Mouse (Mus musculus) liver, embryonic 16.5 days (tissue): ENCODE results near the gene Chrm3. TPM values are rescaled to one million over a fixed set of nuclear protein-coding genes. Genes with fewer than 3 reads are reported as not detected.

Source experiments
- ATAC-seq: fragments of 200-750 bp; cut with Nextera tagmentation; 2 replicates; pipeline ENCODE4 v1.8.0; 2017; ENCODE audit warnings: low read depth, mild to moderate bottlenecking, moderate number of reproducible peaks, moderate library complexity
- H3K27ac ChIP-seq: fragments of 300-500 bp; sonication (generic); 2 replicates; pipeline ENCODE4 v1.5.1; 2014; ENCODE audit warnings: mild to moderate bottlenecking, low read length
- H3K27me3 ChIP-seq: fragments of 300-500 bp; sonication (generic); 2 replicates; pipeline ENCODE4 v1.6.1; 2014; ENCODE audit warnings: low read depth, low read length, mixed read lengths; ENCODE audit not compliant: control insufficient read depth, insufficient read depth
- H3K36me3 ChIP-seq: fragments of 300-500 bp; sonication (generic); 2 replicates; pipeline ENCODE4 v1.6.1; 2014; ENCODE audit warnings: mild to moderate bottlenecking; ENCODE audit not compliant: control insufficient read depth, insufficient read depth
- H3K4me1 ChIP-seq: fragments of 300-500 bp; sonication (generic); 2 replicates; pipeline ENCODE4 v1.6.1; 2014; ENCODE audit warnings: low read depth, low read length, mixed read lengths; ENCODE audit not compliant: control insufficient read depth
- H3K4me2 ChIP-seq: fragments of 300-500 bp; sonication (generic); 2 replicates; pipeline ENCODE4 v1.6.1; 2014; ENCODE audit warnings: low read depth, low read length, mixed read lengths
- H3K4me3 ChIP-seq: fragments of 300-500 bp; sonication (generic); 2 replicates; pipeline ENCODE4 v1.5.1; 2014; ENCODE audit warnings: low read depth, mild to moderate bottlenecking, low read length
- H3K9ac ChIP-seq: fragments of 300-500 bp; sonication (generic); 2 replicates; pipeline ENCODE4 v1.6.1; 2014; ENCODE audit warnings: low read depth, low read length
- H3K9me3 ChIP-seq: fragments of 300-500 bp; sonication (generic); replicated peaks from 2 replicates; pipeline ENCODE4 v1.6.1; 2016; ENCODE audit warnings: low read length; ENCODE audit not compliant: control insufficient read depth
- WGBS: fragments of 180-500 bp; shearing (Covaris S2); extraction: QIAGEN DNeasy Blood & Tissue Kit; methylation state at CpG from one replicate; pipeline ENCODE4 v1.1.7; 2014; ENCODE audit not compliant: insufficient replicate concordance; 5-methylcytosine and 5-hydroxymethylcytosine counted together
- polyA plus RNA-seq: library from polyadenylated mRNA; unstranded; fragments of >200 nt; fragmentation: Nextera tagmentation; extraction: Ambion mirVana; gene quantifications from 2 replicates; pipeline ENCODE4 v1.2.1, GENCODE M21; 2015

Chrm3 gene
- polyA plus RNA-seq, 1 experiment from 2014 or later: 0.05 TPM

DNA sequence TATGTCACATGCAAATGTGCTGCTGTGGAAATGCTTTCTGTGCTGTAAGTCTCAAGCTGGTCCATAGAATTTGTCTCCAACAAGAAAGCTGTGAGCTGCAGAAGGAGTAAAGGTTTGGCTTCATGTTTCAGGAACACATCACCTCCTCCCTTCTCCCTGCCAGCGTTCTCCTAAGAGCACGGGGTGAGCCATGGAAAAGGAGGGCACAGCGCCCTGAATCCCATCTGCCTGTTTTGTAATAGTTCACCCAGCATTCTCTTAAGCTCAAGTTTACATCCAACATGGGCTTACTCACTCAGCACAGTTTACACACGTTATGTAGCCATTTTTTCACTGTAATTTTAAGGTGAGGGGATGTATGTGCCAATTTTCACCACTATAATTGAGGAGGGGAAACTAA lies 220.1 kb downstream of the Chrm3 start:
- Histone ChIP-seq H3K36me3 (no peaks in the 10 kb centered on the region), H3K4me2 (no peak overlapping the region), H3K4me1 (no peaks in the 10 kb centered on the region), H3K27ac (no peak overlapping the region), H3K9me3 (no peaks in the 10 kb centered on the region), H3K9ac (no peak overlapping the region), H3K4me3 (no peak overlapping the region), H3K27me3 (no peaks in the 10 kb centered on the region)
- 57% methylated on average over 4 of the region's 4 CpGs for WGBS
- no peak for ATAC-seq

DNA sequence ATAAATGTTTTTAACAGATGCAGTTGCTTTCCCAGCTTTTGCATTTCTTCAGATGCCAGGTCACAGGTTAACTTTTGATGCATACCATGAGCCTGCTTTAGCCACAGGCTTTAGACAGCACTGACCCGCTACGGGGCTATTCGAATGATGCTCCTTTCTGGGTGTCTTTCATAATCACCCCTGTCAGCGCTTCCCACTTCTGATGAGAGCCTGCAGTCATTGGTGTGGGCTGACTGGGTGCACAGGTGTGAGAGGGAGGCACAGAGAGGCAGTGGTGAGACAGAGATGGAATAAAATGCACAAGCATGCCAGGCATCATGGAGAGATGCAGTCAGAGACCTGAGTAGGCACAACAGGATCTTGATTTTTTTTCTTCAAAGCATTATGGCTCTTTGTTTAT lies 221.8 kb downstream of the Chrm3 start:
- WGBS: 71% methylated on average over 4 of the region's 4 CpGs
- Histone ChIP-seq H3K4me1 (no peaks in the 10 kb centered on the region), H3K27me3 (no peaks in the 10 kb centered on the region), H3K4me2 (no peak overlapping the region), H3K36me3 (no peaks in the 10 kb centered on the region), H3K27ac (no peak overlapping the region), H3K9ac (no peak overlapping the region), H3K9me3 (no peaks in the 10 kb centered on the region), H3K4me3 (no peak overlapping the region)
- no peak for ATAC-seq

DNA sequence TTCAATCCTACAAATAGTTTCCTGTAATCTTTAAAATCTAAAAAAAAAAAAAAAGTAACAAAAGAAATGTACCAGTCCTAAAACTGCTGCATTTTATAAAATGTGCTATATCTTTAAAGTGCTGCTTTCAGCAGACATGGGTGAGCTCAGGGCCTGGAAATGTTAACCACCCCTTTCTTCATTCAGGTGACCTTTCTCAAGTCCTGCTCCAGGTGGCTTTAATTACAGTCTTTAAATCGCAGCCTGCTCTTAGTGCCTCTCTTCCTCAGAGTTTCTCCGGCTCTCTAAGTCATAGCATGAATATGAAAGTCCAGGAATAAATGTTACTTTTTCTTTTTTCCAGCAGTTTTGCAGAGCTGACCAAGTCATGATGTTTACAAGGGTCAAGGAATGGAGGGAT lies 229.6 kb downstream of the Chrm3 start:
- Histone ChIP-seq H3K9ac (no peak overlapping the region), H3K27ac (no peak overlapping the region), H3K4me3 (no peak overlapping the region), H3K36me3 (no peaks in the 10 kb centered on the region), H3K4me2 (no peak overlapping the region), H3K4me1 (no peaks in the 10 kb centered on the region), H3K27me3 (no peaks in the 10 kb centered on the region), H3K9me3 (no peaks in the 10 kb centered on the region)
- ATAC-seq: no peak
- 58% methylated on average over 2 of the region's 2 CpGs for WGBS

DNA sequence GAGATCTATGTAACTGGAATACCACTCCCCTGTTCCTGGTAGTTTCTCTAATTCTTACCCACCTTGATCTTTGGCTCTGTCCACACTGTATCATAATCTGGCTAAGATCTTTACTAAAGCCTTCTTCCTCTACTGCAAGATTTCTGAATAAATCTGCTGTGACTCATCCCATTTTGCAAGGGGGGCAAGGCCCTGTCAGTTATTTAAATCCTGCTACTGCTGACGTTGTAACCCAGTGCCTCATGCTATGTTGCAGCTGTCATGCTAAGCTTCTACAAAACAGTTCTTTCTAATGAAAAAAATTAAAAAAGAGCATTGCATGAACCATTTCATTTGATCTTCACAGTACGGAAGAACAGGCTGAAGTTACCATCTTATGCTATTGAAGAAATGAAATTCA lies 248.4 kb downstream of the Chrm3 start:
- H3K4me3 ChIP-seq: no peak overlapping the region
- no peak for ATAC-seq

DNA sequence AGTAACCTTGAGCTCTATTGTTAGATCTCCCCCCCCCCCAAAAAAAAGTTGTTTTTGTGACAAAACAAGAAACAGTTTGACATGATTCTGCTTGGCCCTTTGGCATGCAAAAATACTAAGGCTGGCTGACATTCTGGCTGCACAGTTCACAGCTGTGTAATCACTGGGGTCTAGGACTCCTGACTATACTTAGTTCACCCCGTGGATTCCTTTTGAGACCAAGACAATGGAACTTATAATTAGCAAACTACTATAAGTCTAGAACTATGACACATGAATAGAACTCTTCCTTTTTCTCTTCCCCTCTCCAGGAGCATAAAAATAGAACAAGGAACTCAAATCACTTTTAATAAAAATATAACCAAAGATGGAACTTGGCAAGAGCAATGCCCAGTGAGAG lies 251.1 kb downstream of the Chrm3 start:
- no peak overlapping the region for H3K27ac ChIP-seq
- H3K27me3 ChIP-seq: no peaks in the 10 kb centered on the region
- no peak overlapping the region for H3K4me3 ChIP-seq
- no peak overlapping the region for H3K9ac ChIP-seq
- H3K9me3 ChIP-seq: no peaks in the 10 kb centered on the region
- H3K4me1 ChIP-seq: no peaks in the 10 kb centered on the region
- ATAC-seq: no peak
- no peaks in the 10 kb centered on the region for H3K36me3 ChIP-seq
- H3K4me2 ChIP-seq: no peak overlapping the region
- WGBS: 8% methylated on average over 1 of the region's 1 CpGs

More for the DNA sequence above, 248.4 kb downstream of the Chrm3 start:
- no peak overlapping the region for H3K27ac ChIP-seq
- H3K36me3 ChIP-seq: no peaks in the 10 kb centered on the region
- H3K9ac ChIP-seq: no peak overlapping the region
- no peak overlapping the region for H3K4me2 ChIP-seq
- no peaks in the 10 kb centered on the region for H3K4me1 ChIP-seq
- WGBS: 62% methylated on average over 2 of the region's 2 CpGs
- H3K9me3 ChIP-seq: no peaks in the 10 kb centered on the region
- H3K27me3 ChIP-seq: no peaks in the 10 kb centered on the region

DNA sequence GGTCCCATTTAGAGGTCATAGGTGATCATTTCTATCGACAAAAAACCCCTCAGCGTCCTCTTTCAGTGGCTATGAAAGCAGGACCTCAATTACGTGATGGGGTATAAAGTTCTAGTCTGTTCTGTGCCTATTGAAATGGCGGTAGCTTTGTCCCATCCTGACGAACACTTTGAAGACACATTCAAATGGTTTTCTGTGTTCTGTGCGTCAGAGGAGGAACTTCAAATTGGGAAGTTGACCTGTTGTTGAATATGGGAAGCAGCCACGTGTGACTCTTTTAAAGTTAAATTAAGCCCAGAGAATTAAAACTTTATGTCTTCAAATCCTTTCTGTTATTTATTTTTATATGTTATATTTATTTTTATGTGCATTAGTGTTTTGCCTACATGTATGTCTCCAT lies 253.3 kb downstream of the Chrm3 start:
- H3K9me3 ChIP-seq: no peaks in the 10 kb centered on the region
- no peak for ATAC-seq
- H3K4me3 ChIP-seq: no peak overlapping the region
- WGBS: 45% methylated on average over 7 of the region's 7 CpGs
- H3K9ac ChIP-seq: no peak overlapping the region
- H3K36me3 ChIP-seq: no peaks in the 10 kb centered on the region
- H3K27ac ChIP-seq: no peak overlapping the region
- no peak overlapping the region for H3K4me2 ChIP-seq
- no peaks in the 10 kb centered on the region for H3K27me3 ChIP-seq
- H3K4me1 ChIP-seq: no peaks in the 10 kb centered on the region

DNA sequence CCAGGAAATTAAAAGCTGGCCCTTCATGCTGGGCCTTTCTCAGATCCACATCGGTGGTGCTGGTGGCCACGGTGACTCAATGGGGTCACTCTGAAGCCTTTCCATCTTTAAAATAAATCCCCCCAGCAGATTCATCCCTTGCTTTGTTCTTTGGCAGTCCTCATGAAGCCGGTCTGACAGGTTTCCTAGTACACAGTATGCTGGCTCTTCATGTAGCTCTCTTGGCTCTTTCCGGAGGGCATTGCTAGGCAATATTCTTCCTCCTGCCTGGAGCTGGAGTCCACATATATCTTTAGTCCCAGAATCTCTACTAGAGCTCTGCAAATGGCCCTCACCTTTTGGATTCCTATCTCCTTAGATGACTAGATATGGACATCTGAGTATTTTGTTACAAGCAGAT lies 269.9 kb downstream of the Chrm3 start:
- Histone ChIP-seq H3K27ac (no peak overlapping the region), H3K4me1 (no peaks in the 10 kb centered on the region), H3K4me3 (no peak overlapping the region), H3K9ac (no peak overlapping the region), H3K4me2 (no peak overlapping the region), H3K36me3 (no peaks in the 10 kb centered on the region), H3K9me3 (no peaks in the 10 kb centered on the region), H3K27me3 (no peaks in the 10 kb centered on the region)
- ATAC-seq: no peak
- WGBS: 66% methylated on average over 4 of the region's 4 CpGs

DNA sequence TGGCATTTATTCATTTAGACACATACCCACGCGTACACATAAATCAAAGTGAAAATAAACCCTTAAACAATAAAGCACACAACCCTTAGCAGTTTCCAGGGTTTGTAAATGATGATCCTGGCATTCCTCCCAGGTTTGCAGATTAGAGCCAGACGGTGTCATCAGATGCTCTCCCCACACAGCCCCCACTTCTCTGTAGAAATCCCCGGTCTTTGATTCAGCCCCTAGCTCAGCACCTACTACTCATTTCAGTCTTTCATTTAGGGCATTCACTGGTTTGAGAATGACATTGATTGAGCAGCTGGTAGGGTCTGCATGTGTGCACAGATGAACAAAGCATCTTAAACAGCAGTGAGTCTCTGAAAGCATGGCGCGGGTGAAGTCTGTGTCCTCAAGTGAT lies 274.3 kb downstream of the Chrm3 start:
- Histone ChIP-seq H3K9ac (no peak overlapping the region), H3K4me3 (no peak overlapping the region), H3K27ac (no peak overlapping the region), H3K4me2 (no peak overlapping the region), H3K9me3 (no peaks in the 10 kb centered on the region), H3K36me3 (no peaks in the 10 kb centered on the region), H3K4me1 (no peaks in the 10 kb centered on the region), H3K27me3 (no peaks in the 10 kb centered on the region)
- no peak for ATAC-seq
- 76% methylated on average over 6 of the region's 6 CpGs for WGBS

DNA sequence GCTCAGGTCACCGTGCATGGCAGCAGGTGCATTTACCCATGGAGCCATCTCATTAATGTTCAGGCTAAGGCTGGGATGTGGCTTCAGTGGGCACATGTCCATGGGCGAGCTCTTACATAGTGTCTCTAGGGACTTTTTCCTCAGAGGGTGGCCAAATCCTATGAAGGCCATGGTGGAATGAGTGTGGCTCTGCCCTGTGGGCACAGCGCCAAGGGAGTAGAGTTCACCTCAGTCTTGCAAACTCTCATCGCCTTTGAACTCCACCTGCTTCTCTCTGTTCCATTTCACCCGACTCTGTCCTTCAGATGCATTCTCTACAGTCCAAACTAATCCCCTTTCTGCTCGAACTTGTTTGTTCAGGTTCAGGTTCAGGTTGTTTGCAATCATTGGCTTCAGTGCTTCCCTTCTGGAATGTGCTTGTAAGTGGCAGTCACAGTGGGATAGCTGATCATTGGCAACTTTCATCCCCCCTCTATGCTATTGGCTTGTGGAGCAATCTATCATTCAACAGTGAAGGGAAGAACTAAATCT lies 278.7 kb downstream of the Chrm3 start:
- H3K36me3 ChIP-seq: no peaks in the 10 kb centered on the region
- no peak overlapping the region for H3K27ac ChIP-seq
- H3K4me1 ChIP-seq: no peaks in the 10 kb centered on the region
- no peak overlapping the region for H3K9ac ChIP-seq
- H3K9me3 ChIP-seq: no peaks in the 10 kb centered on the region
- H3K4me3 ChIP-seq: no peak overlapping the region
- H3K27me3 ChIP-seq: no peaks in the 10 kb centered on the region
- 49% methylated on average over 6 of the region's 6 CpGs for WGBS
- no peak for ATAC-seq
- no peak overlapping the region for H3K4me2 ChIP-seq
